Mouse (Mus musculus): ENCODE data around the gene Ssh2. TPM values are rescaled to one million over a fixed set of nuclear protein-coding genes. Genes with fewer than 3 reads are reported as not detected.
"Not testable (repeated sequence)": the region's sequence is repeated elsewhere in the genome, so short reads cannot be mapped to it uniquely, and the experiment has no call there.

Gene Ssh2
- polyA plus RNA-seq, 1 experiment from 2014 or later, result 17.5 TPM

- not testable (repeated sequence) for H3K4me3 ChIP-seq; H3K27ac ChIP-seq (replicated peaks); H3K9ac ChIP-seq; H3K9me3 ChIP-seq; H3K4me2 ChIP-seq; H3K27me3 ChIP-seq (replicated peaks); ATAC-seq (ENCODE audit: extremely low read depth, insufficient number of reproducible peaks, low FRiP score, low TSS enrichment); H3K36me3 ChIP-seq; H3K4me1 ChIP-seq
- WGBS, result 85% methylated on average over 11 of the region's 11 CpGs
These were observed 77.6 kb downstream of the Ssh2 start for GRCm38 (mm10) chr11:77293673-77294072.

DNA sequence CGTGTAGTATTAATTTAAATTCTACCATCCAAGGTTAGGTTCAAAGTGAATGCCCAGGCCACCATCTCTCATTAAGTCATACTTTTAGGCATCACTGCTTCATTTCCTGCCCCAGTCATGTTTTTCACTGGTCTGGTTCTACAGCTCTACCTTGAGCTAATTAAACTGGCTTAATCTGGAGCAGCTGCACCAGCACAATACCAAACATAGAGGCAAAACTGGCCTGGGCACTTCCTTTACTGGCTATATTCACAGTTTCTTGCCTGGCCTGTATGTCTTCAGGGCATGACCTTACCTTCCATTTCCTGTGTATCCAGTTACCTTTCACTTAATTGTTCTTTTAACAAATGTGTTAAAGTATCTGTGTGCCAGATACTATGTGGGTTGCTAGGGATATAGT, 81.2 kb downstream of the Ssh2 start:
- Histone ChIP-seq H3K4me3 (no peak overlapping the region), H3K27me3 (replicated peaks) (no peaks in the 10 kb centered on the region), H3K9ac (no peak overlapping the region), H3K4me1 (no peaks in the 10 kb centered on the region), H3K4me2 (no peak overlapping the region), H3K27ac (replicated peaks) (no peak overlapping the region), H3K9me3 (no peaks in the 10 kb centered on the region), H3K36me3 (no peaks in the 10 kb centered on the region)
- 81% methylated on average over 1 of the region's 1 CpGs for WGBS
- ATAC-seq (ENCODE audit: extremely low read depth, insufficient number of reproducible peaks, low FRiP score, low TSS enrichment), result no peak

- Histone ChIP-seq H3K9me3 (no peaks in the 10 kb centered on the region), H3K9ac (no peak overlapping the region), H3K4me2 (no peak overlapping the region), H3K4me1 (0 out of 2 replicates have a peak, but pooled peaks cover 3% of the 10 kb centered on the region), H3K27ac (replicated peaks) (no peak overlapping the region), H3K36me3 (0 out of 2 replicates have a peak, but pooled peaks cover 4% of the 10 kb centered on the region), H3K27me3 (replicated peaks) (no peaks in the 10 kb centered on the region), H3K4me3 (no peak overlapping the region)
- 48% methylated on average over 3 of the region's 3 CpGs for WGBS
- ATAC-seq (ENCODE audit: extremely low read depth, insufficient number of reproducible peaks, low FRiP score, low TSS enrichment), result no peak
These were observed 91.1 kb downstream of the Ssh2 start for GRCm38 (mm10) chr11:77307205-77307604.

GRCm38 (mm10) chr11:77308533-77308932, 92.4 kb downstream of the Ssh2 start:
- WGBS, result 0% methylated on average over 1 of the region's 1 CpGs
- peaks cover 10% of the 10 kb centered on the region for H3K4me1 ChIP-seq
- no peaks in the 10 kb centered on the region for H3K27me3 ChIP-seq (replicated peaks)
- no peak overlapping the region for H3K4me3 ChIP-seq
- no peak overlapping the region for H3K9ac ChIP-seq
- H3K36me3 ChIP-seq, result 0 out of 2 replicates have a peak, but pooled peaks cover 4% of the 10 kb centered on the region
- no peaks in the 10 kb centered on the region for H3K9me3 ChIP-seq
- no peak overlapping the region for H3K27ac ChIP-seq (replicated peaks)
- ATAC-seq (ENCODE audit: extremely low read depth, insufficient number of reproducible peaks, low FRiP score, low TSS enrichment), result no peak
- no peak overlapping the region for H3K4me2 ChIP-seq

- no peak for ATAC-seq (ENCODE audit: extremely low read depth, insufficient number of reproducible peaks, low FRiP score, low TSS enrichment)
- H3K9ac ChIP-seq, result no peak overlapping the region
- H3K27me3 ChIP-seq (replicated peaks), result no peaks in the 10 kb centered on the region
- H3K27ac ChIP-seq (replicated peaks), result no peak overlapping the region
- no peaks in the 10 kb centered on the region for H3K36me3 ChIP-seq
- 22% methylated on average over 3 of the region's 3 CpGs for WGBS
- H3K9me3 ChIP-seq, result no peaks in the 10 kb centered on the region
- H3K4me3 ChIP-seq, result no peak overlapping the region
- peaks cover 24% of the 10 kb centered on the region for H3K4me1 ChIP-seq
- no peak overlapping the region for H3K4me2 ChIP-seq
These were observed 101.8 kb downstream of the Ssh2 start for GRCm38 (mm10) chr11:77317721-77318477.

- no peak overlapping the region for H3K9ac ChIP-seq
- no peak overlapping the region for H3K4me2 ChIP-seq
- H3K9me3 ChIP-seq, result no peaks in the 10 kb centered on the region
- no peak overlapping the region for H3K4me3 ChIP-seq
- H3K36me3 ChIP-seq, result no peaks in the 10 kb centered on the region
- H3K27ac ChIP-seq (replicated peaks), result no peak overlapping the region
- no peak for ATAC-seq (ENCODE audit: extremely low read depth, insufficient number of reproducible peaks, low FRiP score, low TSS enrichment)
- H3K4me1 ChIP-seq, result peaks cover 17% of the 10 kb centered on the region
- H3K27me3 ChIP-seq (replicated peaks), result no peaks in the 10 kb centered on the region
These were observed 102.5 kb downstream of the Ssh2 start for GRCm38 (mm10) chr11:77318478-77319118.

DNA sequence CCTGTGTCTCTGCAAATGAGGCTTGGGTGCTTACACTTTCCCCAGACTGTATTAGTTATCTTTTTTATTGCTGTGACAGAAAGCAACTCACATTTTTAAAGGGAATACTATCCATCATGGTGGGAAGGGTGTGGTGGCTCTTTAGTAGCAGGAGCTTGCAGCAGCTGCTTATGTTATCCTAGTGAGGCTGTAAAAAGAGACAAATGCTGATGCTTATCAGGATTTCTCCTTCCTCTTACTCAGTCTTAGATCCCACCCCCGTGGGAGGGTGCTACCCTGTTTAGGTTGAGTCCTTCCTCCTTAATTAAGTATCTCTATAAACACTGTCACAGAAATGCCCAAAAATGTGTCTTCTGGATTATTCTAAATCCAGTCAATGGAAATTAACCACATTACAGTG, 105.1 kb downstream of the Ssh2 start:
- Histone ChIP-seq H3K4me2 (no peak overlapping the region), H3K9me3 (no peaks in the 10 kb centered on the region), H3K4me1 (peaks cover 9% of the 10 kb centered on the region), H3K27me3 (replicated peaks) (no peaks in the 10 kb centered on the region), H3K9ac (no peak overlapping the region), H3K36me3 (peaks cover 7% of the 10 kb centered on the region), H3K4me3 (no peak overlapping the region), H3K27ac (replicated peaks) (no peak overlapping the region)
- 42% methylated on average over 1 of the region's 1 CpGs for WGBS
- ATAC-seq (ENCODE audit: extremely low read depth, insufficient number of reproducible peaks, low FRiP score, low TSS enrichment), result no peak

DNA sequence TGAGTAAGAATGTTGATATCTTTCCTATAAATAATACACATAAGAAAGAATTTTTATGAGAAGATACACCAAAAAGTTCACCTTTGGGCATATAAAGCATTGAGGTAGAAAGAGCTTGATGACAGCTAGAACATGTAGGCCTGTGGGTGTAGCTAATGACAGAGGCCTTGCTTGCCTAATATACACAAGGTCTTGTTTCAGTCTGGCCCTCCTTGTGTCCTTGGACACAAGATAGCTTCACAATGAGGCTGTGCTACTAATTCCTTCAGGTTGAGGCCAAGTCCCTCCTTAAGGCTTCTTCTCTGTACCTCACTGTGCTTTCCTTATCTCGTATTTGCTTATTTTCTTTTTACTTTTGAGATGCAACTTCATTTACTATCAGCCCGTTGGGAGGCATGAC, 114.4 kb downstream of the Ssh2 start:
- Histone ChIP-seq H3K9ac (no peak overlapping the region), H3K27me3 (replicated peaks) (no peaks in the 10 kb centered on the region), H3K9me3 (peaks cover 4% of the 10 kb centered on the region), H3K27ac (replicated peaks) (no peak overlapping the region), H3K4me1 (peaks cover 22% of the 10 kb centered on the region), H3K4me3 (no peak overlapping the region), H3K4me2 (no peak overlapping the region), H3K36me3 (peaks cover 18% of the 10 kb centered on the region)
- no peak for ATAC-seq (ENCODE audit: extremely low read depth, insufficient number of reproducible peaks, low FRiP score, low TSS enrichment)
- WGBS, result 73% methylated on average over 2 of the region's 2 CpGs

- ATAC-seq (ENCODE audit: extremely low read depth, insufficient number of reproducible peaks, low FRiP score, low TSS enrichment), result no peak
- 76% methylated on average over 4 of the region's 4 CpGs for WGBS
- no peak overlapping the region for H3K27ac ChIP-seq (replicated peaks)
These were observed 131.2 kb downstream of the Ssh2 start for GRCm38 (mm10) chr11:77347273-77347672.

GRCm38 (mm10) chr11:77348142-77348741, 132.2 kb downstream of the Ssh2 start:
- Histone ChIP-seq H3K36me3 (no peaks in the 10 kb centered on the region), H3K4me2 (peak overlapping the region; percentile 79), H3K4me1 (peaks cover 32% of the 10 kb centered on the region), H3K27ac (replicated peaks) (peak overlapping the region; percentile 90), H3K4me3 (peak overlapping the region; percentile 77), H3K9me3 (no peaks in the 10 kb centered on the region), H3K9ac (peak overlapping the region; percentile 96), H3K27me3 (replicated peaks) (no peaks in the 10 kb centered on the region)
- WGBS, result 1% methylated on average over 54 of the region's 54 CpGs
- peak; percentile 99 for ATAC-seq (ENCODE audit: extremely low read depth, insufficient number of reproducible peaks, low FRiP score, low TSS enrichment)

More at GRCm38 (mm10) chr11:77347273-77347672, 131.2 kb downstream of the Ssh2 start:
- H3K9ac ChIP-seq, result no peak overlapping the region
- peak overlapping the region; percentile 77; the same call in 1 of the 2 replicates for H3K4me3 ChIP-seq
- H3K36me3 ChIP-seq, result no peaks in the 10 kb centered on the region
- H3K27me3 ChIP-seq (replicated peaks), result no peaks in the 10 kb centered on the region
- H3K4me2 ChIP-seq, result peak overlapping the region; percentile 79
- peaks cover 32% of the 10 kb centered on the region for H3K4me1 ChIP-seq
- no peaks in the 10 kb centered on the region for H3K9me3 ChIP-seq

- Histone ChIP-seq H3K4me1 (peaks cover 32% of the 10 kb centered on the region), H3K9me3 (no peaks in the 10 kb centered on the region), H3K9ac (peak overlapping the region; percentile 96), H3K27me3 (replicated peaks) (no peaks in the 10 kb centered on the region), H3K4me2 (peak overlapping the region; percentile 79), H3K4me3 (peak overlapping the region; percentile 77), H3K36me3 (no peaks in the 10 kb centered on the region), H3K27ac (replicated peaks) (peak overlapping the region; percentile 90)
- 13% methylated on average over 6 of the region's 6 CpGs for WGBS
- no peak for ATAC-seq (ENCODE audit: extremely low read depth, insufficient number of reproducible peaks, low FRiP score, low TSS enrichment)
These were observed 132.9 kb downstream of the Ssh2 start for GRCm38 (mm10) chr11:77348985-77349384.

All from heart, embryonic 13.5 days (tissue).